Mouse (Mus musculus) midbrain, embryonic 11.5 days (tissue): Measurements from ENCODE around the gene 4930544D05Rik. TPM values are rescaled to one million over a fixed set of nuclear protein-coding genes. Genes with fewer than 3 reads are reported as not detected.
"Not testable (repeated sequence)": the region's sequence is repeated elsewhere in the genome, so short reads cannot be mapped to it uniquely, and the experiment has no call there.

Experiments
- ATAC-seq: fragments of 200-750 bp; cut with Nextera tagmentation; 2 replicates; pipeline ENCODE4 v1.8.0; 2017; ENCODE audit warnings: moderate TSS enrichment, moderate library complexity; ENCODE audit not compliant: low FRiP score
- DNase-seq: peaks from one replicate; pipeline ENCODE4 v3.0.0; 2015; ENCODE audit warnings: low spot score; ENCODE audit errors: missing footprints
- H3K27ac ChIP-seq: fragments of 300-500 bp; sonication (generic); 2 replicates; pipeline ENCODE4 v1.5.1; 2014; ENCODE audit warnings: low read depth, low read length
- H3K27me3 ChIP-seq: fragments of 300-500 bp; sonication (generic); 2 replicates; pipeline ENCODE4 v1.6.1; 2014; ENCODE audit warnings: mild to moderate bottlenecking, low read length, moderate library complexity, mixed read lengths; ENCODE audit not compliant: control insufficient read depth, insufficient read depth
- H3K36me3 ChIP-seq: fragments of 300-500 bp; sonication (generic); 2 replicates; pipeline ENCODE4 v1.6.1; 2014; ENCODE audit warnings: mild to moderate bottlenecking, low read length, moderate library complexity, mixed read lengths; ENCODE audit not compliant: control insufficient read depth, insufficient read depth
- H3K4me1 ChIP-seq: fragments of 300-500 bp; sonication (generic); 2 replicates; pipeline ENCODE4 v1.6.1; 2014; ENCODE audit warnings: low read length; ENCODE audit not compliant: control insufficient read depth, insufficient read depth
- H3K4me2 ChIP-seq: fragments of 300-500 bp; sonication (generic); 2 replicates; pipeline ENCODE4 v1.6.1; 2014; ENCODE audit warnings: mild to moderate bottlenecking, moderate library complexity
- H3K4me3 ChIP-seq: fragments of 300-500 bp; sonication (generic); 2 replicates; pipeline ENCODE4 v1.5.1; 2014; ENCODE audit warnings: low read depth, low read length
- H3K9ac ChIP-seq: fragments of 300-500 bp; sonication (generic); 2 replicates; pipeline ENCODE4 v1.6.1; 2014; ENCODE audit warnings: low read length
- H3K9me3 ChIP-seq: fragments of 300-500 bp; sonication (generic); 2 replicates; pipeline ENCODE4 v1.6.1; 2016; ENCODE audit warnings: low read length; ENCODE audit not compliant: control insufficient read depth
- WGBS: fragments of 180-500 bp; shearing (Covaris S2); extraction: QIAGEN DNeasy Blood & Tissue Kit; methylation state at CpG from one replicate; pipeline ENCODE4 v1.1.7; 2014; 5-methylcytosine and 5-hydroxymethylcytosine counted together
- polyA plus RNA-seq: library from polyadenylated mRNA; unstranded; fragments of >200 nt; fragmentation: Nextera tagmentation; extraction: Ambion mirVana; gene quantifications from 2 replicates; pipeline ENCODE4 v1.2.1, GENCODE M21; 2014

4930544D05Rik gene
- not detected in 2 replicates for polyA plus RNA-seq

- Histone ChIP-seq H3K36me3 (no peaks in the 10 kb centered on the region), H3K27me3 (peaks cover 3% of the 10 kb centered on the region), H3K27ac (no peak within 1 kb of the TSS), H3K9ac (peak within 1 kb of the TSS; percentile 48; the same call in 1 of the 2 replicates), H3K4me3 (peak within 1 kb of the TSS; percentile 28), H3K9me3 (no peaks in the 10 kb centered on the region), H3K4me2 (peak within 1 kb of the TSS; percentile 58), H3K4me1 (peaks cover 9% of the 10 kb centered on the region; the same call in 1 of the 2 replicates)
- DNase-seq (no peak), ATAC-seq (no peak)
- WGBS, result 12% methylated on average over 21 of the region's 21 CpGs
Measured at GRCm38 (mm10) chr11:70615516-70616093, at the start of gene 4930544D05Rik. Gene 4930544D05Rik (plus strand): TSS chr11:70615848.

GRCm38 (mm10) chr11:70566586-70566985, 49.1 kb upstream of the 4930544D05Rik start:
- 73% methylated on average over 7 of the region's 7 CpGs for WGBS
- H3K9ac ChIP-seq, result no peak overlapping the region

GRCm38 (mm10) chr11:70570614-70571013, 45.0 kb upstream of the 4930544D05Rik start:
- not testable (repeated sequence) for H3K36me3 ChIP-seq, H3K9me3 ChIP-seq, H3K27ac ChIP-seq, DNase-seq, H3K9ac ChIP-seq, H3K4me3 ChIP-seq, H3K4me2 ChIP-seq, ATAC-seq, H3K4me1 ChIP-seq, H3K27me3 ChIP-seq
- WGBS, result 79% methylated on average over 1 of the region's 1 CpGs

More at GRCm38 (mm10) chr11:70566586-70566985, 49.1 kb upstream of the 4930544D05Rik start:
- ATAC-seq, result no peak
- H3K4me2 ChIP-seq, result no peak overlapping the region
- H3K4me1 ChIP-seq, result peaks cover 16% of the 10 kb centered on the region
- no peaks in the 10 kb centered on the region for H3K36me3 ChIP-seq
- no peaks in the 10 kb centered on the region for H3K27me3 ChIP-seq
- H3K27ac ChIP-seq, result no peak overlapping the region
- no peaks in the 10 kb centered on the region for H3K9me3 ChIP-seq
- no peak overlapping the region for H3K4me3 ChIP-seq
- DNase-seq, result no peak

- Histone ChIP-seq H3K4me1 (peaks cover 6% of the 10 kb centered on the region), H3K27me3 (no peaks in the 10 kb centered on the region), H3K9ac (no peak overlapping the region), H3K4me2 (no peak overlapping the region), H3K36me3 (no peaks in the 10 kb centered on the region), H3K27ac (no peak overlapping the region), H3K4me3 (no peak overlapping the region), H3K9me3 (no peaks in the 10 kb centered on the region)
- ATAC-seq (no peak), DNase-seq (no peak)
- WGBS, result 94% methylated on average over 1 of the region's 1 CpGs
Measured at GRCm38 (mm10) chr11:70571641-70572040, 44.0 kb upstream of the 4930544D05Rik start.

- H3K4me3 ChIP-seq, result no peak overlapping the region
- no peaks in the 10 kb centered on the region for H3K9me3 ChIP-seq
- H3K27me3 ChIP-seq, result no peaks in the 10 kb centered on the region
- H3K4me2 ChIP-seq, result no peak overlapping the region
- no peaks in the 10 kb centered on the region for H3K36me3 ChIP-seq
- H3K27ac ChIP-seq, result no peak overlapping the region
- 57% methylated on average over 5 of the region's 5 CpGs for WGBS
- H3K9ac ChIP-seq, result no peak overlapping the region
- no peak for DNase-seq
- no peak for ATAC-seq
- peaks cover 6% of the 10 kb centered on the region for H3K4me1 ChIP-seq
Measured at GRCm38 (mm10) chr11:70572348-70572902, 43.2 kb upstream of the 4930544D05Rik start.

GRCm38 (mm10) chr11:70573872-70574271, 41.8 kb upstream of the 4930544D05Rik start:
- Histone ChIP-seq H3K9me3 (no peaks in the 10 kb centered on the region), H3K4me2 (no peak overlapping the region), H3K4me1 (peaks cover 8% of the 10 kb centered on the region), H3K27ac (no peak overlapping the region), H3K4me3 (no peak overlapping the region), H3K9ac (no peak overlapping the region), H3K36me3 (no peaks in the 10 kb centered on the region), H3K27me3 (no peaks in the 10 kb centered on the region)
- WGBS, result 80% methylated on average over 6 of the region's 6 CpGs
- peak; percentile 56 for DNase-seq
- no peak for ATAC-seq

GRCm38 (mm10) chr11:70577201-70577600, 38.4 kb upstream of the 4930544D05Rik start:
- Histone ChIP-seq H3K9ac (no peak overlapping the region), H3K27me3 (no peaks in the 10 kb centered on the region), H3K4me3 (no peak overlapping the region), H3K36me3 (no peaks in the 10 kb centered on the region), H3K4me1 (peaks cover 8% of the 10 kb centered on the region), H3K9me3 (no peaks in the 10 kb centered on the region), H3K27ac (no peak overlapping the region), H3K4me2 (no peak overlapping the region)
- no peak for DNase-seq
- WGBS, result 89% methylated on average over 3 of the region's 3 CpGs
- no peak for ATAC-seq

- H3K36me3 ChIP-seq, result no peaks in the 10 kb centered on the region
- no peak overlapping the region for H3K4me3 ChIP-seq
- H3K27me3 ChIP-seq, result no peaks in the 10 kb centered on the region
- H3K9ac ChIP-seq, result no peak overlapping the region
- 92% methylated on average over 6 of the region's 6 CpGs for WGBS
- H3K4me1 ChIP-seq, result peaks cover 3% of the 10 kb centered on the region
- DNase-seq, result peak; percentile 60
- no peak overlapping the region for H3K4me2 ChIP-seq
- no peaks in the 10 kb centered on the region for H3K9me3 ChIP-seq
- no peak overlapping the region for H3K27ac ChIP-seq
- no peak for ATAC-seq
Measured at GRCm38 (mm10) chr11:70578962-70579361, 36.7 kb upstream of the 4930544D05Rik start.

GRCm38 (mm10) chr11:70579710-70580357, 35.8 kb upstream of the 4930544D05Rik start:
- peak; percentile 41 for DNase-seq
- Histone ChIP-seq H3K36me3 (no peaks in the 10 kb centered on the region), H3K27ac (no peak overlapping the region), H3K27me3 (no peaks in the 10 kb centered on the region), H3K4me1 (0 out of 2 replicates have a peak, but pooled peaks cover 3% of the 10 kb centered on the region), H3K4me3 (no peak overlapping the region), H3K9ac (no peak overlapping the region), H3K4me2 (no peak overlapping the region), H3K9me3 (no peaks in the 10 kb centered on the region)
- 82% methylated on average over 9 of the region's 9 CpGs for WGBS
- no peak for ATAC-seq
